Mouse (Mus musculus): ENCODE data around the gene Cux1. TPM values are rescaled to one million over a fixed set of nuclear protein-coding genes. Genes with fewer than 3 reads are reported as not detected.

Gene Cux1
- polyA plus RNA-seq, 1 experiment from 2014 or later = 100 TPM

DNA sequence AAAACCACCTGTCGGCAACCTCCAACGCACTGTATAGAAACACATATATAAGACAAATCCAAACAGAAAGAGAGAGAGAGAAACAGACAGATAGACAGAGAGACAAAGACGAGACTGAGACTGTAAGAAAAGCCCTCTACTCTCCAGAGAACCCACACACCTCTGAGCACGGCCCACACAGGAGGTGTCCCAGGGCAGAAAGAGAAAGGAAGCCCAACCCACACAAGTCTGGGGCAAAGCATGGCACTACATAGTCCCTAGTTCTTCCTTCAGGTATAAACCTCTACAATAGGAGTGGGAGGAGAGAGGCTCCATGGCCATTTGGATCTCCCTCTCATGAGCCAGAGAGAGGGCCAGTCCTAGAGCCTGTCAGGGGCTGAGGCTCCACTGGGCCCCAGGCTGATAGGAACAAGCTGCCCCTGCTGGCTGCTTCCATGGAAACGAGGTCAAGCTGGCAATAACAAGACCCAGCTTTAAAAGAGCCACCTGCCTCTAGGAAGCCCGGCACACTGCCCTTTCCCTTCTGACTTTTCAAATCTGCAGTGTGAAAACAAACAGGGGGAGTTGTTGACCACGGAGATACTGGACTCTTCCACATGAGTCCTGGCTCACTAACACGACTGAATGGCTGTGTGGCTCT lies 99.8 kb downstream of the Cux1 start:
- H3K36me3 ChIP-seq (ENCODE audit: control insufficient read depth, insufficient read depth, low read length) = no peaks in the 10 kb centered on the region
- H3K4me1 ChIP-seq (ENCODE audit: control insufficient read depth, insufficient read depth, low read depth, low read length) = peaks cover 26% of the 10 kb centered on the region
- peak; percentile 74 for ATAC-seq
- H3K4me3 ChIP-seq (ENCODE audit: low read length) = no peak overlapping the region
- 16% methylated on average over 6 of the region's 8 CpGs for WGBS
- no peak overlapping the region for H3K4me2 ChIP-seq (ENCODE audit: low read length)
- no peaks in the 10 kb centered on the region for H3K27me3 ChIP-seq (replicated peaks; ENCODE audit: control insufficient read depth, insufficient read depth, low read length)
- H3K27ac ChIP-seq (ENCODE audit: low read depth, low read length) = no peak overlapping the region
- H3K9ac ChIP-seq (ENCODE audit: low read depth, low read length) = no peak overlapping the region
- no peaks in the 10 kb centered on the region for H3K9me3 ChIP-seq (ENCODE audit: control insufficient read depth, low read length)

- ATAC-seq = no peak
- WGBS = 42% methylated on average over 11 of the region's 11 CpGs
Observed at GRCm38 (mm10) chr5:136465770-136466406, 101.4 kb downstream of the Cux1 start.

DNA sequence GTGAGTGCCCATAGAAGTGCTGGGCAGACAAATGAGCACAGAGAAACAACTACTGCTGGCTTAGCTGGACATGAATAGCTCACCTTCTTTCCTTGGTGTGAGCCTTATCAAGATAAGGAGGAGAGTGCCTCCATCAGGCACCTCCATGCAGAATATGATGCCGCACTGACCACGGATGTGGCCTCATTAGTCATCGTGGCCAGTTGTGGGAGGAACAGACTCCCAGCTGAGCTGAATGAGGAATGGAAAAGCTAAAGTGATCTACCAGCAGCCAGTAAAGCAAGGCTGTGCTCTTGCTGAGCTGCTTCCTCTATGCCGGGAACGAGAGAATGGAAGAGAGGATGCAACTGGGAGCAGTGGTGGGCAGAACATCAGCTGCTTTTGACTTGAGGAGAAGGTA lies 101.9 kb downstream of the Cux1 start:
- ATAC-seq = no peak
- 58% methylated on average over 5 of the region's 5 CpGs for WGBS

More at GRCm38 (mm10) chr5:136465770-136466406, 101.4 kb downstream of the Cux1 start:
- Histone ChIP-seq H3K27ac (ENCODE audit: low read depth, low read length) (no peak overlapping the region), H3K9ac (ENCODE audit: low read depth, low read length) (no peak overlapping the region), H3K27me3 (replicated peaks; ENCODE audit: control insufficient read depth, insufficient read depth, low read length) (no peaks in the 10 kb centered on the region), H3K4me1 (ENCODE audit: control insufficient read depth, insufficient read depth, low read depth, low read length) (peaks cover 26% of the 10 kb centered on the region), H3K4me2 (ENCODE audit: low read length) (no peak overlapping the region), H3K36me3 (ENCODE audit: control insufficient read depth, insufficient read depth, low read length) (no peaks in the 10 kb centered on the region), H3K4me3 (ENCODE audit: low read length) (no peak overlapping the region), H3K9me3 (ENCODE audit: control insufficient read depth, low read length) (no peaks in the 10 kb centered on the region)

GRCm38 (mm10) chr5:136464849-136465248 lies 102.4 kb downstream of the Cux1 start:
- no peak for ATAC-seq
- 71% methylated on average over 3 of the region's 3 CpGs for WGBS
- Histone ChIP-seq H3K9me3 (ENCODE audit: control insufficient read depth, low read length) (no peaks in the 10 kb centered on the region), H3K27me3 (replicated peaks; ENCODE audit: control insufficient read depth, insufficient read depth, low read length) (no peaks in the 10 kb centered on the region), H3K4me3 (ENCODE audit: low read length) (no peak overlapping the region), H3K9ac (ENCODE audit: low read depth, low read length) (no peak overlapping the region), H3K27ac (ENCODE audit: low read depth, low read length) (no peak overlapping the region), H3K4me2 (ENCODE audit: low read length) (no peak overlapping the region), H3K4me1 (ENCODE audit: control insufficient read depth, insufficient read depth, low read depth, low read length) (peaks cover 26% of the 10 kb centered on the region), H3K36me3 (ENCODE audit: control insufficient read depth, insufficient read depth, low read length) (no peaks in the 10 kb centered on the region)

More for the DNA sequence above, 101.9 kb downstream of the Cux1 start:
- H3K9me3 ChIP-seq (ENCODE audit: control insufficient read depth, low read length) = no peaks in the 10 kb centered on the region
- no peak overlapping the region for H3K4me2 ChIP-seq (ENCODE audit: low read length)
- no peak overlapping the region for H3K27ac ChIP-seq (ENCODE audit: low read depth, low read length)
- no peaks in the 10 kb centered on the region for H3K36me3 ChIP-seq (ENCODE audit: control insufficient read depth, insufficient read depth, low read length)
- no peaks in the 10 kb centered on the region for H3K27me3 ChIP-seq (replicated peaks; ENCODE audit: control insufficient read depth, insufficient read depth, low read length)
- no peak overlapping the region for H3K9ac ChIP-seq (ENCODE audit: low read depth, low read length)
- no peak overlapping the region for H3K4me3 ChIP-seq (ENCODE audit: low read length)
- peaks cover 26% of the 10 kb centered on the region for H3K4me1 ChIP-seq (ENCODE audit: control insufficient read depth, insufficient read depth, low read depth, low read length)

DNA sequence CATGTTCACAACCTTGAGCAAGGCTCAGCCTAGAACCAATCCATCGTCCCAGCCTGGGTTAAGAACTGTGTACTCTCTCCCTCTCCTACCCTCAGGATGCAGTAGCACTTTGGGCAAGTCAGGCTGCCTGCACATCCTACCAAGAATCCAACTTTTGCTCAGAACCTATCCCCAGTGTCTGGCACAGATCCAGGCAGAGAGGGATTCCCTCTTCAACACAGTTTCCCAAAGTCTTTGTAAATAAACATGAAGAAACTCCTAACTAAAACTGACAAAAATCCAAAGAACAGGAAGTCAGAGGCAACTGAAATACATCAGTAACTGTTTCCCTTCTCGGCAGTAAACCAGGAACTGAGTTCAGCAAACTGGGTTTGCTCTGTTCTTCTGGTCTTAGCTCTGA lies 103.2 kb downstream of the Cux1 start:
- Histone ChIP-seq H3K27me3 (replicated peaks; ENCODE audit: control insufficient read depth, insufficient read depth, low read length) (no peaks in the 10 kb centered on the region), H3K4me1 (ENCODE audit: control insufficient read depth, insufficient read depth, low read depth, low read length) (peaks cover 26% of the 10 kb centered on the region), H3K36me3 (ENCODE audit: control insufficient read depth, insufficient read depth, low read length) (no peaks in the 10 kb centered on the region), H3K4me2 (ENCODE audit: low read length) (no peak overlapping the region), H3K27ac (ENCODE audit: low read depth, low read length) (no peak overlapping the region), H3K9ac (ENCODE audit: low read depth, low read length) (no peak overlapping the region), H3K4me3 (ENCODE audit: low read length) (no peak overlapping the region), H3K9me3 (ENCODE audit: control insufficient read depth, low read length) (no peaks in the 10 kb centered on the region)
- no peak for ATAC-seq
- 76% methylated on average over 2 of the region's 2 CpGs for WGBS

GRCm38 (mm10) chr5:136462613-136463012 lies 104.7 kb downstream of the Cux1 start:
- ATAC-seq = no peak

GRCm38 (mm10) chr5:136459901-136460300 lies 107.4 kb downstream of the Cux1 start:
- H3K27ac ChIP-seq (ENCODE audit: low read depth, low read length) = no peak overlapping the region
- H3K4me2 ChIP-seq (ENCODE audit: low read length) = no peak overlapping the region
- ATAC-seq = no peak
- H3K9ac ChIP-seq (ENCODE audit: low read depth, low read length) = no peak overlapping the region
- no peaks in the 10 kb centered on the region for H3K36me3 ChIP-seq (ENCODE audit: control insufficient read depth, insufficient read depth, low read length)
- H3K4me1 ChIP-seq (ENCODE audit: control insufficient read depth, insufficient read depth, low read depth, low read length) = peaks cover 9% of the 10 kb centered on the region
- H3K9me3 ChIP-seq (ENCODE audit: control insufficient read depth, low read length) = no peaks in the 10 kb centered on the region
- no peaks in the 10 kb centered on the region for H3K27me3 ChIP-seq (replicated peaks; ENCODE audit: control insufficient read depth, insufficient read depth, low read length)
- no peak overlapping the region for H3K4me3 ChIP-seq (ENCODE audit: low read length)
- 92% methylated on average over 6 of the region's 6 CpGs for WGBS

More at GRCm38 (mm10) chr5:136462613-136463012, 104.7 kb downstream of the Cux1 start:
- Histone ChIP-seq H3K4me1 (ENCODE audit: control insufficient read depth, insufficient read depth, low read depth, low read length) (peaks cover 19% of the 10 kb centered on the region), H3K27ac (ENCODE audit: low read depth, low read length) (no peak overlapping the region), H3K4me3 (ENCODE audit: low read length) (no peak overlapping the region), H3K36me3 (ENCODE audit: control insufficient read depth, insufficient read depth, low read length) (no peaks in the 10 kb centered on the region), H3K9ac (ENCODE audit: low read depth, low read length) (no peak overlapping the region), H3K4me2 (ENCODE audit: low read length) (no peak overlapping the region), H3K9me3 (ENCODE audit: control insufficient read depth, low read length) (no peaks in the 10 kb centered on the region), H3K27me3 (replicated peaks; ENCODE audit: control insufficient read depth, insufficient read depth, low read length) (no peaks in the 10 kb centered on the region)
- WGBS = 42% methylated on average over 6 of the region's 6 CpGs

DNA sequence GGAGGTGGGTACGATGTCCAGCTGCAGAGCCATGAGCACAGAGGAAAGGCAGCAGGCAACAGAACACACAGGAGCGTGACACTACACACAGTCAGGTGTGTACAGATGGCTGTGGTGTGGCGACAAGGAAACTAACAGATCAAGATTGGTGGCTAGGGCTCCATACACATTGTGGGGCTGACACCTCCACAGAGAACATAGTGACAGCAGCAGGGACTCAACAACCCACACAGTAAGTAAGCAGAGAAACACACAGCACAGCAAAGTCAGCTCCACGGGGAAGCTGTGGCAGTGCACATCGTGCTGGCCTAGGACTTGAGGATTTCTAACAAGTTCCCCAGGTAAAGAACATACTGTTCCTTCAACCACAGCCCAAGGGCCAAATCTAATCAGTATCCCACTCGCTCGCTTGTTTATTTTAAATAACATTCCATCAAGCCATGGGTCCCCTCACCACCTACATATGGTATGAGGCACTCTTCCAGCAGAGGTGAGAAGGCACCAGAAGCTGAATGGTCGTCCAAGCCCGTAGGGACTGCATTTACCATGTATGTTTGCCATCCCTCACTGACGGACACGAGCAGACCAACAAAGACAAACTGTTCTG lies 108.3 kb downstream of the Cux1 start:
- no peak overlapping the region for H3K9ac ChIP-seq (ENCODE audit: low read depth, low read length)
- H3K4me2 ChIP-seq (ENCODE audit: low read length) = no peak overlapping the region
- peaks cover 8% of the 10 kb centered on the region for H3K4me1 ChIP-seq (ENCODE audit: control insufficient read depth, insufficient read depth, low read depth, low read length)
- no peaks in the 10 kb centered on the region for H3K36me3 ChIP-seq (ENCODE audit: control insufficient read depth, insufficient read depth, low read length)
- H3K4me3 ChIP-seq (ENCODE audit: low read length) = no peak overlapping the region
- H3K9me3 ChIP-seq (ENCODE audit: control insufficient read depth, low read length) = no peaks in the 10 kb centered on the region
- H3K27ac ChIP-seq (ENCODE audit: low read depth, low read length) = no peak overlapping the region
- ATAC-seq = no peak
- no peaks in the 10 kb centered on the region for H3K27me3 ChIP-seq (replicated peaks; ENCODE audit: control insufficient read depth, insufficient read depth, low read length)
- WGBS = 84% methylated on average over 11 of the region's 11 CpGs

DNA sequence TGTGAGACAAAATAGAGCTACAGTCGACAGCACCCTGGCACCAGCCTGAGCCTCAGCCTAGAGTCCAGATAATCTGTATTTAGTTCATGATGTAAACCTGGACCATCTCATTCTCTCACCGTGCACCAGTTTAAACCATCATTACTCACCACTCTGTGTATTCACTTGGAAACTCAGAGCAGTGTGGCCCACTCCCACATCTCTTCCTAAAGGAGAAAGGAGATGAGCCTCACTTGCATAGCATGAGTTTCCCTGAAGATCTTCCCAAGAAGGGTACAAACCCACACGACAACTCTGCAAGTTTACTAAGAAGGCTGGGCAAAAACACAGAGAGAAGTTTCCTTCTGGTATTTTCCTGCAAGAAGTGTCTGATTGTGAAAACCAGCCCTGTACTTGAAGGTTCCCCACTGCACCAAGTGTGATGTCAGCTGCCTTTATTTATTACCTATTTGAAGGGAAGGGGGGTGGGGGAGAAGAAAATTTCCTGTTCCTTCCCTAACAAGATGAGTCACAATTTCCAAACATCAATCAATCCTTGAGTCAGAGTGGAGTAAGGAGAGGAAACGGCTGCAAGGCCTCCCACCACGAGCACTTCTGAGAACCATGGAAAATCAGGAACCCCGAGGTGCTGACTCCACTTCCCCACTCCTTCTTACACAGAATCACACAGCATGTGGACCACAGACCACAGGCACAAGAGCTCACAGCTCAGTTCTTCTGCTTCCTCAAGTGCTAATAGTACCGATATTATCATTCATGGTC lies 109.0 kb downstream of the Cux1 start:
- 62% methylated on average over 7 of the region's 7 CpGs for WGBS
- no peak for ATAC-seq
- no peak overlapping the region; the same call in 1 of the 2 replicates for H3K27ac ChIP-seq (ENCODE audit: low read depth, low read length)

More for the DNA sequence above, 109.0 kb downstream of the Cux1 start:
- H3K4me3 ChIP-seq (ENCODE audit: low read length) = no peak overlapping the region
- no peaks in the 10 kb centered on the region for H3K36me3 ChIP-seq (ENCODE audit: control insufficient read depth, insufficient read depth, low read length)
- no peak overlapping the region for H3K4me2 ChIP-seq (ENCODE audit: low read length)
- peaks cover 5% of the 10 kb centered on the region for H3K4me1 ChIP-seq (ENCODE audit: control insufficient read depth, insufficient read depth, low read depth, low read length)
- H3K27me3 ChIP-seq (replicated peaks; ENCODE audit: control insufficient read depth, insufficient read depth, low read length) = no peaks in the 10 kb centered on the region
- no peak overlapping the region for H3K9ac ChIP-seq (ENCODE audit: low read depth, low read length)
- no peaks in the 10 kb centered on the region for H3K9me3 ChIP-seq (ENCODE audit: control insufficient read depth, low read length)

All from hindbrain, embryonic 16.5 days (tissue).